Comparison of ENCODE assay signal across 32 mouse cellular contexts in the genomic region with DNA sequence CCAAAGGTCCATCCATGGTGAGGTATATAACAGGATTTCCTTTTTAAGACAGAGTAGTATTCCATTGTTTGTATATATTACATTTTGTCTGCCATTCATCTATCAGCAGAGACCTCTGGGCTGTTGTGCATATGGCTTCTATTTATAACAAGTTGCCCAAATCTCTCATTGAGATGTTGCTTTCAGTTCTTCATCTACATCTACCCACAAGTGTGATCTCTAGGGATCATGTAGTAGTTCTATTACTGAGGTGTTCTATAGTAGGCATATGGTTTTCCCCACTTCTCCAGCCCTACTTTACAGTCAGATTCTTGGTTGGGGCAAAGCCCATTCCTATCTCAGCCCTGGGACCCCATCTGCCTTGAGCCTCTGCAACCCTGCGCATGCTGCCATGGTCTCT.
"Had no signal": no experiment of that assay in that cellular context is flagged by ENCODE, and none has a peak within 500 bp of the region (broad histone marks: within the 10 kb centered on the region; RNA-seq: fewer than 3 reads in every experiment).

No protein-coding gene starts in this region.

- H3K27ac ChIP-seq: heart, embryonic 10.5 days; heart, embryonic 13.5 days; heart, embryonic 15.5 days; hindbrain, embryonic 10.5 days; hindbrain, embryonic 12.5 days; hindbrain, embryonic 13.5 days; hindbrain, embryonic 14.5 days; hindbrain, embryonic 15.5 days; hindbrain, postnatal 0 days; intestine, embryonic 15.5 days; kidney, embryonic 15.5 days; kidney, postnatal 0 days; left cerebral cortex, adult 2 months had no signal

- H3K9ac ChIP-seq: heart, embryonic 12.5 days; heart, embryonic 13.5 days; heart, embryonic 15.5 days; hindbrain, embryonic 12.5 days; hindbrain, embryonic 13.5 days; hindbrain, embryonic 14.5 days; hindbrain, embryonic 15.5 days; intestine, embryonic 15.5 days; kidney, embryonic 15.5 days had no signal

- H3K36me3 ChIP-seq: heart, embryonic 10.5 days; heart, embryonic 12.5 days; heart, embryonic 15.5 days; hindbrain, embryonic 10.5 days; hindbrain, embryonic 12.5 days; hindbrain, embryonic 13.5 days; hindbrain, embryonic 15.5 days; intestine, embryonic 15.5 days; kidney, embryonic 15.5 days had no signal

- H3K4me2 ChIP-seq: heart, embryonic 11.5 days; heart, embryonic 12.5 days; heart, embryonic 13.5 days; heart, embryonic 15.5 days; hindbrain, embryonic 12.5 days; hindbrain, embryonic 13.5 days; hindbrain, embryonic 14.5 days; hindbrain, embryonic 15.5 days; intestine, embryonic 15.5 days; kidney, embryonic 15.5 days had no signal

- H3K4me3 ChIP-seq: heart, embryonic 10.5 days; heart, embryonic 12.5 days; heart, embryonic 13.5 days; heart, embryonic 15.5 days; hindbrain, embryonic 10.5 days; hindbrain, embryonic 12.5 days; hindbrain, embryonic 13.5 days; hindbrain, embryonic 15.5 days; intestine, embryonic 15.5 days; kidney, embryonic 15.5 days; layer of hippocampus, adult 2 months; left cerebral cortex, adult 2 months had no signal

- DNase-seq: heart, postnatal 10 days; heart, postnatal 14 days; heart, postnatal 36 days; heart, postnatal 4 days; kidney, adult 11 months; kidney, adult 18-20 months; kidney, adult 2 months; kidney, adult 8-10 months; kidney, adult 9 months; kidney, postnatal 10 days; kidney, postnatal 14 days; kidney, postnatal 25 days; kidney, postnatal 36 days; kidney, postnatal 4 days; layer of hippocampus, adult 9-11 months; layer of hippocampus, postnatal 36 days had no signal

- H3K9me3 ChIP-seq: heart, embryonic 10.5 days; heart, embryonic 12.5 days; heart, embryonic 13.5 days; heart, embryonic 15.5 days; hindbrain, embryonic 10.5 days; hindbrain, embryonic 12.5 days; hindbrain, embryonic 13.5 days; hindbrain, embryonic 15.5 days; intestine, embryonic 15.5 days; kidney, embryonic 15.5 days had no signal

- H3K27me3 ChIP-seq: heart, embryonic 12.5 days; heart, embryonic 13.5 days; heart, embryonic 15.5 days; hindbrain, embryonic 12.5 days; hindbrain, embryonic 13.5 days; hindbrain, embryonic 15.5 days; intestine, embryonic 15.5 days; kidney, embryonic 15.5 days had no signal

- H3K4me1 ChIP-seq: heart, embryonic 10.5 days; heart, embryonic 15.5 days; hindbrain, embryonic 12.5 days; intestine, embryonic 15.5 days; kidney, embryonic 15.5 days had no signal
